Mouse (Mus musculus): ENCODE measurements around the gene Plcb1. TPM values are rescaled to one million over a fixed set of nuclear protein-coding genes. Genes with fewer than 3 reads are reported as not detected.

Gene Plcb1
- total RNA-seq, 2 experiments from 2014 or later = 3.7 to 4.4 TPM

GRCm38 (mm10) chr2:135035640-135036260 is 249.9 kb downstream of the Plcb1 start:
- DNase-seq (ENCODE audit: low spot score) = no peak
- intact Hi-C loops (cut with DNase I) = no loop called here

- intact Hi-C loops (cut with DNase I) = no loop called here
Observed at GRCm38 (mm10) chr2:135048791-135049190, 262.9 kb downstream of the Plcb1 start.

GRCm38 (mm10) chr2:135049283-135049682 is 263.4 kb downstream of the Plcb1 start:
- no peak for DNase-seq (ENCODE audit: low spot score)
- intact Hi-C loops (cut with DNase I) = no loop called here

More at GRCm38 (mm10) chr2:135048791-135049190, 262.9 kb downstream of the Plcb1 start:
- DNase-seq (ENCODE audit: low spot score) = no peak

GRCm38 (mm10) chr2:135051540-135052288 is 265.8 kb downstream of the Plcb1 start:
- intact Hi-C loops (cut with DNase I) = no loop called here
- DNase-seq (ENCODE audit: low spot score) = no peak

GRCm38 (mm10) chr2:135053391-135053790 is 267.5 kb downstream of the Plcb1 start:
- intact Hi-C loops (cut with DNase I) = no loop called here
- no peak for DNase-seq (ENCODE audit: low spot score)

- DNase-seq (ENCODE audit: low spot score) = no peak
- intact Hi-C loops (cut with DNase I) = no loop called here
Observed at GRCm38 (mm10) chr2:135067419-135067818, 281.6 kb downstream of the Plcb1 start.

- intact Hi-C loops (cut with DNase I) = no loop called here
- no peak for DNase-seq (ENCODE audit: low spot score)
Observed at GRCm38 (mm10) chr2:135071349-135071748, 285.5 kb downstream of the Plcb1 start.

- intact Hi-C loops (cut with DNase I) = no loop called here
- DNase-seq (ENCODE audit: low spot score) = no peak
Observed at GRCm38 (mm10) chr2:135072503-135072902, 286.6 kb downstream of the Plcb1 start.

GRCm38 (mm10) chr2:135073014-135073413 is 287.1 kb downstream of the Plcb1 start:
- intact Hi-C loops (cut with DNase I) = no loop called here
- DNase-seq (ENCODE audit: low spot score) = no peak

- intact Hi-C loops (cut with DNase I) = no loop called here
- no peak for DNase-seq (ENCODE audit: low spot score)
Observed at GRCm38 (mm10) chr2:135075375-135075774, 289.5 kb downstream of the Plcb1 start.

GRCm38 (mm10) chr2:135092588-135093162 is 306.8 kb downstream of the Plcb1 start:
- DNase-seq (ENCODE audit: low spot score) = no peak
- intact Hi-C loops (cut with DNase I) = no loop called here

- intact Hi-C loops (cut with DNase I) = no loop called here
- DNase-seq (ENCODE audit: low spot score) = no peak
Observed at GRCm38 (mm10) chr2:135101292-135101691, 315.4 kb downstream of the Plcb1 start.

GRCm38 (mm10) chr2:135101943-135102342 is 316.1 kb downstream of the Plcb1 start:
- intact Hi-C loops (cut with DNase I) = no loop called here
- DNase-seq (ENCODE audit: low spot score) = no peak

- no peak for DNase-seq (ENCODE audit: low spot score)
- intact Hi-C loops (cut with DNase I) = no loop called here
Observed at GRCm38 (mm10) chr2:135106649-135107048, 320.8 kb downstream of the Plcb1 start.

- DNase-seq (ENCODE audit: low spot score) = no peak
- intact Hi-C loops (cut with DNase I) = no loop called here
Observed at GRCm38 (mm10) chr2:135108607-135109006, 322.7 kb downstream of the Plcb1 start.

- DNase-seq (ENCODE audit: low spot score) = no peak
- intact Hi-C loops (cut with DNase I) = no loop called here
Observed at GRCm38 (mm10) chr2:135114501-135115128, 328.7 kb downstream of the Plcb1 start.

GRCm38 (mm10) chr2:135123057-135123456 is 337.2 kb downstream of the Plcb1 start:
- no peak for DNase-seq (ENCODE audit: low spot score)
- intact Hi-C loops (cut with DNase I) = no loop called here

GRCm38 (mm10) chr2:135123695-135124343 is 338.0 kb downstream of the Plcb1 start:
- DNase-seq (ENCODE audit: low spot score) = no peak
- intact Hi-C loops (cut with DNase I) = no loop called here

GRCm38 (mm10) chr2:135140576-135140975 is 354.7 kb downstream of the Plcb1 start:
- intact Hi-C loops (cut with DNase I) = no loop called here
- no peak for DNase-seq (ENCODE audit: low spot score)

GRCm38 (mm10) chr2:135152289-135152688 is 366.4 kb downstream of the Plcb1 start:
- intact Hi-C loops (cut with DNase I) = no loop called here
- DNase-seq (ENCODE audit: low spot score) = no peak
